Mouse (Mus musculus): ENCODE measurements around the gene Arntl.

- TF ChIP-seq POLR2A (IDR thresholded peaks at IDR 0.05; ENCODE audit: borderline replicate concordance, low read depth, low read length) (no peak), CTCF (IDR thresholded peaks at IDR 0.05; ENCODE audit: low read depth, low read length) (no peak)
These were observed 87.3 kb downstream of the Arntl start for GRCm38 (mm10) chr7:113294598-113294997.
